Mouse (Mus musculus) cortical plate, adult 2 months (tissue): Measurements from ENCODE around the gene Nsl1. TPM values are rescaled to one million over a fixed set of nuclear protein-coding genes. Genes with fewer than 3 reads are reported as not detected.

ENCODE experiments used
- H3K27ac ChIP-seq: fragments of 200-500 bp; 2 replicates; pipeline ENCODE4 v1.5.1; 2012; ENCODE audit warnings: low read length, control low read depth, inconsistent platforms; ENCODE audit not compliant: insufficient read depth
- H3K4me1 ChIP-seq: fragments of 200-500 bp; 2 replicates; pipeline ENCODE4 v1.6.1; 2011; ENCODE audit warnings: low read length; ENCODE audit not compliant: control insufficient read depth, insufficient read depth
- H3K4me3 ChIP-seq: fragments of 200-500 bp; 2 replicates; pipeline ENCODE4 v1.5.1; 2011; ENCODE audit warnings: mild to moderate bottlenecking, low read length, control low read depth; ENCODE audit not compliant: insufficient read depth
- CTCF ChIP-seq: fragments of 200-500 bp; IDR thresholded peaks from 2 replicates; pipeline ENCODE4 v1.5.1; 2011; ENCODE audit warnings: mild to moderate bottlenecking, control low read depth, low read length; ENCODE audit not compliant: insufficient read depth; ENCODE audit errors: extremely low read depth
- POLR2A ChIP-seq: fragments of 200-500 bp; IDR thresholded peaks from 2 replicates; pipeline ENCODE4 v1.6.1; 2011; ENCODE audit warnings: mild to moderate bottlenecking, low read length, control low read depth; ENCODE audit not compliant: insufficient read depth; ENCODE audit errors: extremely low read depth
- polyA plus RNA-seq: library from polyadenylated mRNA; depleted of rRNA; stranded (reverse); fragments of >200 nt; gene quantifications from 2 replicates; pipeline ENCODE4 v1.2.3, GENCODE M21; 2012

Nsl1 gene
- polyA plus RNA-seq, 1 experiment = 0.52 TPM

DNA sequence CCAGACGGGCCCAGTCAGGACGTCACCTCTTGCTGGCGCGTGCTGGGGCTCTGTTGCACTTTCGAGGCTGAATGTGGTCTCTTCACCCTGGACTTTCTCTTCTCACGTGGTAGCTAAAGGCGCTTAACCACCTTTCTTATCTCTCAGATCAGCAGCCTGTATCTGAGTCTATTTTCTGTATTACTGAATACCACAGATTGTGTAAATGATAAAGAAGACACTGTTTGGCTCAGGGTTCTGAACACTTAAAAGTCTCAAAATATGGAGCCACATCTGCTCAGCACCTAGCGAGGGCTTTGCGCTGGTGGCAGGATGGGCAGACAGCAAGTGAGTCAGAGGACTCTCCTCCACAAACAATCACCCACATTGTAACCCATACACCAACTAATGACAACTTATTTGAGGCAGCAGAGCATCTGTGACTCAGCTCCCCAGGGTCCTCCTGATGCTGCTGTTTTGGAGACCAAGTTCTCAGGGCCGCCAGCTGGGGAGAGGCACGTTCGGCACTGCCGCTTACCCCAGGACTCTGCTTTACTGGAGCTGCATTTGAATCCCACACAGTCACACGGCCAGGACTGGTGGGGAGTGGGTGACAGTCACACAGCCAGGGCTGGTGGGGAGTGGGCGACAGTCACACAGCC, 40.0 kb downstream of the Nsl1 start:
- Histone ChIP-seq H3K4me3 (no peak overlapping the region), H3K27ac (no peak overlapping the region), H3K4me1 (no peaks in the 10 kb centered on the region)
- TF ChIP-seq POLR2A = no peak
- no peak for TF ChIP-seq CTCF

- no peak for TF ChIP-seq CTCF
- no peak for TF ChIP-seq POLR2A
- Histone ChIP-seq H3K4me3 (no peak overlapping the region), H3K27ac (no peak overlapping the region), H3K4me1 (no peaks in the 10 kb centered on the region)
Measured at GRCm38 (mm10) chr1:191105246-191105645, 42.4 kb downstream of the Nsl1 start.

- no peaks in the 10 kb centered on the region for H3K4me1 ChIP-seq
- TF ChIP-seq POLR2A (no peak), CTCF (no peak)
- H3K27ac ChIP-seq = no peak overlapping the region
- H3K4me3 ChIP-seq = no peak overlapping the region
Measured at GRCm38 (mm10) chr1:191107306-191107705, 44.5 kb downstream of the Nsl1 start.

DNA sequence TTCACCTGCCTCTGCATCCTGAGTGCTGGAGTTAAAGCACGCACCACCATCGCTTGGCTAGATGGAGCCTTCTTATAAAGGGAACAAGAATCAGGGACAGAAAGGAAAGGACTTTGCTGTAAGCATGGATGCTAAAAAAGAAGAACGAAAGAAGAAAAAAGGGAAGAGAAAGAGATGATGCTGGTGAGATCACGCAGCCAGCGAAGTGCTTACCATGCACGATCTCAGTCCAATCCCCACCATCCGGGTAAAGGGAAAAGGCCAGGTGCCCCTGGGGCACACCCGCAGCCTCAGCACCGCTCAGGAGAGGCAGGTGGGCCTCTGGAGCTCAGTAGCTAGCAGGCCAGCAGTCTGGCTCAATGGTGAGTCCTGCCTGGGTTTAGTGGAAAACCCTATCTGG, 47.1 kb downstream of the Nsl1 start:
- Histone ChIP-seq H3K4me1 (no peaks in the 10 kb centered on the region), H3K4me3 (no peak overlapping the region), H3K27ac (0 out of 2 replicates have a peak overlapping the region, but pooled peaks have one; percentile 33)
- no peak for TF ChIP-seq CTCF
- TF ChIP-seq POLR2A = no peak

GRCm38 (mm10) chr1:191111146-191111545, 48.3 kb downstream of the Nsl1 start:
- Histone ChIP-seq H3K27ac (no peak overlapping the region), H3K4me1 (no peaks in the 10 kb centered on the region), H3K4me3 (no peak overlapping the region)
- no peak for TF ChIP-seq POLR2A

GRCm38 (mm10) chr1:191114868-191115267, 52.1 kb downstream of the Nsl1 start:
- H3K4me3 ChIP-seq = no peak overlapping the region
- no peak for TF ChIP-seq POLR2A
- TF ChIP-seq CTCF = no peak
- no peaks in the 10 kb centered on the region for H3K4me1 ChIP-seq
- H3K27ac ChIP-seq = no peak overlapping the region; the same call in 1 of the 2 replicates

DNA sequence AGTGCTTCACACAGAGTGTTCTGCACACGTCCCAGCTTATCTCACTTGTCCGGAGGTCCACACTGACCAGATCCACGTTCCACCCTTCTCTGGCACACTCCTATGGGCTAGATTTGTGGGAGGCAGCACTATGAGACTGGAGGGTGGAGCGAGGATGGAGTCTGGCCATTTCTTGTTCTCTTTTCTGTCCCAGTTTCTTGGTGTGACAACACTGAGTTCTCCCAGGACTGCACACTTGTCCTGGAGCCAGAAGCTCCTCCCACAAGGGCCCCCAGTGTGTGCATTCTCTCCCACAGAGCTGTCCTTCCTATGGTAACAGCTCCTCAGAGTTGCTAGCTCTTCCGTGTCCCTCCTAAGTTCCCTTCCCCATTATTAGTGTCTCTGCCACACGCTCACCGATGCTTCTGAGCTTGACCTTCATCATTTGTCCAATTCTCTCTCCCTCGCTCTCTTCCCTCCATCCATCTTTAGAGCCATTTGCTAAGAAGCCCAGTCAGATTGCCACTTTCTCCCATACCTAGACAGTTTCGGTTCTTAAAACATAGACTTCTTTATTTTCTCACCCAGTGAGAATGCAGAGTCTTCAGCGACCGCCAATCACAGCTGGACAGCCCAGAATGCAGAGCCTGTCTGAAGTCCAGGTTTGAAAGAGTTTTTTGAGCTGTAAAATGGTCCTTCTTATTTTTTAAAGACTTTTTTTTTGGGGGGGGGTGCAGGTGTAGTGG, 52.9 kb downstream of the Nsl1 start:
- no peak overlapping the region for H3K4me3 ChIP-seq
- TF ChIP-seq CTCF = no peak
- no peak for TF ChIP-seq POLR2A

DNA sequence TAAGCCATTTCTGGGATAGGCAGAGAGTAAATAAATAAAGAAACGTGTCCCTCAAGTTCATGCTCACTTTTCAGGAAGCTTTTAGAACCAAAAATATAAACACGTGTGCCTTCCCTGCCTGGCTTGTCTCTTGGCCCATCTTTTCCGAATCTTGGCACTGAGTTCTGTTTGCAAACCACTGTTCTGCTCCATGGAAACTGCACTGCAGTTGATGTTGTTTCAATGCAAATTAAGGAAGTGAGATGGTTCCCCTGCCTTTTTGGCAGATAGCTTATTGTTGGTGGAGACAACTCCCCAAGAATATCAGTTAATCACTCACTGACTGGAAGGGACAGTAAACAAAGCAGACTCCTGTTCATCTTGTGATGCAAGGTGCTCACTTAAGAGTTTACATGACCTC, 59.9 kb downstream of the Nsl1 start:
- no peaks in the 10 kb centered on the region for H3K4me1 ChIP-seq
- H3K27ac ChIP-seq = no peak overlapping the region
- H3K4me3 ChIP-seq = no peak overlapping the region
- TF ChIP-seq CTCF (no peak), POLR2A (no peak)

More for the DNA sequence above, 52.9 kb downstream of the Nsl1 start:
- no peaks in the 10 kb centered on the region for H3K4me1 ChIP-seq
- H3K27ac ChIP-seq = no peak overlapping the region

DNA sequence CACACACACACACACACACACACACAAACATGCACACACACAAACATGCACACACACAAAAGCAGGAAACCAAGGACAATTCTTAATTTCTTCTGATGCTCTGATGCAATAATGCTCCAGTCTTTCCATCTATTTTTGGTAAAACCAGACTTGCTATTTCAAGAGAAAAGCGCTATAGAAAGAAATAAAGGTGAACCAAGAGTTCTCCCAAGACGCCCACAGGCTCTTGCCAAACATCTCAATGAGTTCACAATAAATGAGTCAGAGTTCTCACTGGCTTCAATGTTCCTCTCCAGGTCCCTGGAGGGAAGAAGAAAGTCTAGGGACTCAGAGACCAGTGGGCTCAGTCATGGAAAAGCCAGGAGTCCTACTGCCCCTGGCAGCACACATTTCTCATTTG, 60.9 kb downstream of the Nsl1 start:
- no peak overlapping the region for H3K4me3 ChIP-seq
- H3K4me1 ChIP-seq = no peaks in the 10 kb centered on the region
- no peak overlapping the region for H3K27ac ChIP-seq
- TF ChIP-seq CTCF (no peak), POLR2A (no peak)

DNA sequence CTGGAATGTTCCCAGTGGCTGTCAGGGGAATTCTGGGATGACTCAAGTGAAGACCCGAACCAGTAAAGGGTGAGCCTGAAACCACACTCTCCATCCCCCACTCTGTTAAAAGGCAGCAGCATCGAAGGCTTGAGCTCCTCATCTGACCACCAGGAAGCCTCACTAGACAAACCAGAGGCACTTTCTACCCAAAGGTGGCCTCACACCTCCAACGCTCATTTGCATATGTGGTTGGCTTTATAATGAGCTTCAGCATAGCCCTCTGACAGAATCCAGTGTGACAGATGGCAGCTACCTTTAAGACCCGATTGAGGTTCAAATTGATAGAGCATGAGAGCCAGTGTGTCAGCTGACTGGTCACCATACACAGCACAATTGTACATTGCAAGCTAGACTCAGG, 61.5 kb downstream of the Nsl1 start:
- H3K4me1 ChIP-seq = no peaks in the 10 kb centered on the region
- TF ChIP-seq CTCF = no peak
- TF ChIP-seq POLR2A = no peak

More for the DNA sequence above, 61.5 kb downstream of the Nsl1 start:
- Histone ChIP-seq H3K4me3 (no peak overlapping the region), H3K27ac (no peak overlapping the region)
